Mouse (Mus musculus) intestine, embryonic 14.5 days (tissue): ENCODE data around the gene Nrip1. TPM values are rescaled to one million over a fixed set of nuclear protein-coding genes. Genes with fewer than 3 reads are reported as not detected.

Experiments used
- ATAC-seq: fragments of 200-750 bp; cut with Nextera tagmentation; replicated peaks from 2 replicates; pipeline ENCODE4 v1.8.0; 2017; ENCODE audit warnings: low read depth, moderate number of reproducible peaks, moderate TSS enrichment, moderate library complexity; ENCODE audit not compliant: low FRiP score, low TSS enrichment
- DNase-seq: peaks from one replicate; pipeline ENCODE4 v3.0.0-alpha.2; 2018; ENCODE audit warnings: low spot score
- H3K27ac ChIP-seq: fragments of 300-500 bp; sonication (generic); 2 replicates; pipeline ENCODE4 v1.5.1; 2014; ENCODE audit warnings: low read depth, mild to moderate bottlenecking, control low read depth
- H3K27me3 ChIP-seq: fragments of 300-500 bp; sonication (generic); replicated peaks from 2 replicates; pipeline ENCODE4 v1.6.1; 2014; ENCODE audit warnings: low read length, control low read depth; ENCODE audit not compliant: control insufficient read depth, insufficient read depth
- H3K36me3 ChIP-seq: fragments of 300-500 bp; sonication (generic); 2 replicates; pipeline ENCODE4 v1.6.1; 2014; ENCODE audit warnings: low read length, control low read depth; ENCODE audit not compliant: control insufficient read depth, insufficient read depth
- H3K4me1 ChIP-seq: fragments of 300-500 bp; sonication (generic); replicated peaks from 2 replicates; pipeline ENCODE4 v1.6.1; 2014; ENCODE audit warnings: low read length, control low read depth, mixed read lengths; ENCODE audit not compliant: control insufficient read depth, insufficient read depth
- H3K4me2 ChIP-seq: fragments of 300-500 bp; sonication (generic); 2 replicates; pipeline ENCODE4 v1.6.1; 2014; ENCODE audit warnings: low read length
- H3K4me3 ChIP-seq: fragments of 300-500 bp; sonication (generic); 2 replicates; pipeline ENCODE4 v1.5.1; 2014; ENCODE audit warnings: low read depth, low read length, control low read depth, mixed read lengths
- H3K9ac ChIP-seq: fragments of 300-500 bp; sonication (generic); 2 replicates; pipeline ENCODE4 v1.6.1; 2014; ENCODE audit warnings: mild to moderate bottlenecking, low read length
- H3K9me3 ChIP-seq: fragments of 300-500 bp; sonication (generic); 2 replicates; pipeline ENCODE4 v1.6.1; 2016; ENCODE audit warnings: low read length, control low read depth; ENCODE audit not compliant: control insufficient read depth
- WGBS: fragments of 180-500 bp; shearing (Covaris S2); extraction: QIAGEN DNeasy Blood & Tissue Kit; methylation state at CpG from one replicate; pipeline ENCODE4 v1.1.7; 2014; 5-methylcytosine and 5-hydroxymethylcytosine counted together
- polyA plus RNA-seq: library from polyadenylated mRNA; unstranded; fragments of >200 nt; fragmentation: Nextera tagmentation; extraction: Ambion mirVana; gene quantifications from 2 replicates; pipeline ENCODE4 v1.2.1, GENCODE M21; 2014

The Nrip1 gene
- polyA plus RNA-seq, 1 experiment from 2014 or later, result 37.1 TPM

GRCm38 (mm10) chr16:76319364-76320117 lies 54.1 kb downstream of the Nrip1 start:
- H3K9ac ChIP-seq, result no peak overlapping the region
- no peaks in the 10 kb centered on the region for H3K27me3 ChIP-seq
- 47% methylated on average over 11 of the region's 11 CpGs for WGBS
- peaks cover 26% of the 10 kb centered on the region for H3K4me1 ChIP-seq
- ATAC-seq (no peak), DNase-seq (no peak)
- H3K27ac ChIP-seq, result no peak overlapping the region
- H3K4me3 ChIP-seq, result no peak overlapping the region
- no peaks in the 10 kb centered on the region for H3K9me3 ChIP-seq
- H3K36me3 ChIP-seq, result no peaks in the 10 kb centered on the region
- no peak overlapping the region for H3K4me2 ChIP-seq

- Histone ChIP-seq H3K27ac (no peak overlapping the region), H3K4me2 (no peak overlapping the region), H3K4me3 (no peak overlapping the region), H3K27me3 (no peaks in the 10 kb centered on the region), H3K4me1 (peaks cover 26% of the 10 kb centered on the region), H3K36me3 (no peaks in the 10 kb centered on the region), H3K9me3 (no peaks in the 10 kb centered on the region), H3K9ac (no peak overlapping the region)
- 85% methylated on average over 13 of the region's 13 CpGs for WGBS
- DNase-seq (no peak), ATAC-seq (no peak)
These were observed 55.2 kb downstream of the Nrip1 start for GRCm38 (mm10) chr16:76318331-76318922.

GRCm38 (mm10) chr16:76316940-76317822 lies 56.4 kb downstream of the Nrip1 start:
- no peaks in the 10 kb centered on the region for H3K36me3 ChIP-seq
- H3K27me3 ChIP-seq, result no peaks in the 10 kb centered on the region
- ATAC-seq (no peak), DNase-seq (no peak)
- WGBS, result 82% methylated on average over 22 of the region's 22 CpGs
- H3K4me3 ChIP-seq, result no peak overlapping the region
- H3K4me1 ChIP-seq, result peaks cover 21% of the 10 kb centered on the region
- no peak overlapping the region for H3K9ac ChIP-seq
- no peak overlapping the region for H3K4me2 ChIP-seq
- H3K9me3 ChIP-seq, result no peaks in the 10 kb centered on the region
- H3K27ac ChIP-seq, result no peak overlapping the region

GRCm38 (mm10) chr16:76315642-76316041 lies 58.0 kb downstream of the Nrip1 start:
- WGBS, result 90% methylated on average over 3 of the region's 3 CpGs
- Histone ChIP-seq H3K4me2 (no peak overlapping the region), H3K4me3 (no peak overlapping the region), H3K9ac (no peak overlapping the region), H3K4me1 (peaks cover 7% of the 10 kb centered on the region; the same call in 1 of the 2 replicates), H3K27ac (no peak overlapping the region), H3K27me3 (no peaks in the 10 kb centered on the region), H3K36me3 (no peaks in the 10 kb centered on the region), H3K9me3 (no peaks in the 10 kb centered on the region)
- no peak for ATAC-seq
- DNase-seq, result peak; percentile 31

- no peak overlapping the region for H3K27ac ChIP-seq
- peaks cover 1% of the 10 kb centered on the region; the same call in 1 of the 2 replicates for H3K36me3 ChIP-seq
- H3K4me2 ChIP-seq, result no peak overlapping the region
- H3K9me3 ChIP-seq, result no peaks in the 10 kb centered on the region
- no peaks in the 10 kb centered on the region for H3K4me1 ChIP-seq
- WGBS, result 78% methylated on average over 12 of the region's 12 CpGs
- DNase-seq, result peak; percentile 45
- no peak overlapping the region for H3K4me3 ChIP-seq
- no peak for ATAC-seq
- H3K9ac ChIP-seq, result no peak overlapping the region
- H3K27me3 ChIP-seq, result no peaks in the 10 kb centered on the region
These were observed 59.3 kb downstream of the Nrip1 start for GRCm38 (mm10) chr16:76314013-76314950.

GRCm38 (mm10) chr16:76312887-76313420 lies 60.7 kb downstream of the Nrip1 start:
- Histone ChIP-seq H3K36me3 (peaks cover 6% of the 10 kb centered on the region; the same call in 1 of the 2 replicates), H3K4me3 (no peak overlapping the region), H3K27me3 (no peaks in the 10 kb centered on the region), H3K4me2 (no peak overlapping the region), H3K27ac (no peak overlapping the region), H3K4me1 (no peaks in the 10 kb centered on the region), H3K9me3 (no peaks in the 10 kb centered on the region), H3K9ac (no peak overlapping the region)
- DNase-seq, result peak; percentile 42
- WGBS, result 26% methylated on average over 1 of the region's 1 CpGs
- no peak for ATAC-seq

GRCm38 (mm10) chr16:76310791-76311190 lies 62.8 kb downstream of the Nrip1 start:
- no peak for ATAC-seq
- Histone ChIP-seq H3K4me1 (no peaks in the 10 kb centered on the region), H3K36me3 (peaks cover 6% of the 10 kb centered on the region; the same call in 1 of the 2 replicates), H3K9me3 (no peaks in the 10 kb centered on the region), H3K4me2 (no peak overlapping the region), H3K27me3 (no peaks in the 10 kb centered on the region), H3K27ac (no peak overlapping the region), H3K9ac (no peak overlapping the region), H3K4me3 (no peak overlapping the region)
- 87% methylated on average over 2 of the region's 2 CpGs for WGBS
- DNase-seq, result no peak
